Comparison of ENCODE assay signal across 8 mouse cellular contexts in the genomic region with DNA sequence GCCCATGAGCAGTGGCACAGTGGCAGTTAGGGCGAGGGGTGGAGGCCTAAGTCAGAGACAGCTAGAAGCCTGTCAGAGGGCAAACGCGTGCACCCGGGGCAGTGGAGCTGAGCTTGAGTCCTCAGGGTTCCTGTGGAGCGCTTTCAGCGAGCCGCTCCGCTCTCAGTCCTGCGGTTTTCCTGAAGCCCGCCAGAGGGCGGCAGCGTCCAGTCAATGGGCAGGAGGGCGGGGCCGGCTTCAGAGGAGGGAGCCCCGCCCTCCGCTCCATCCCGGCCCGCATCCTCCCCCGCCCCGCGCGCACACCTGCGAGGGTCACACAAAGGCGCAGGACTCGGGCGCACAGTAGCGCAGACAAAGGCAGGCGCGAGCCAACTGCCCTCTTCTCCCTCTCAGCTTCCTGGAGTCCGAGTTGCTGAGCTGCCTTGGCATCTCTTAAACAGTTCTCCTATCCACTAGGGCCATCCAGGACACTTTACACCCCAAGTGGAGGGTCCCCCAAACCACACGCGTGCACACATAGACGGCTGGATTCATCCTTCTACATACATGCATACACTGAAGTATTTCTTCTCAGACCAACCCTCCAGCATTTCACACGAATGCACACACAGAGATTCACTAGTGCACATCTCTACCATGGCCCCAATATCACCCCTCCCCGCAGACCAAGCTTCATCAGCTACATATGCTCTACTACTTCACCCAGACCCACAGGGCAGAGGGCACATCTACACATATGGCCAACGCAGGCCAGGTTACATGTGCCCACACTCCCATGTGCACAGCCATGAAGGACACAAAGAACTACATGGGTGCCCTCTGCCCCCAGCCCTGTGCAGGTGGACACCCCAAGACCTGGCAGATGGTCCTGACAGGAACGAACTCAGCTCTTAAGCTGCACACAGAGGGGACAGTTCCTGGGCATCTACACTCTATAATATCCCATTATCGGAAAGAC. TPM values are rescaled to one million over a fixed set of nuclear protein-coding genes. Genes with fewer than 3 reads are reported as not detected.
DNase-seq lines count a peak whose midpoint lies in the region; ATAC-seq and TF ChIP-seq lines count a peak whose summit lies in the region.

No protein-coding gene starts in this region.

- H3K36me3 ChIP-seq in embryonic facial prominence, embryonic 13.5 days, result no peaks in the 10 kb centered on the region
- no peaks in the 10 kb centered on the region for H3K36me3 ChIP-seq in kidney, embryonic 14.5 days (ENCODE audit: control insufficient read depth, insufficient read depth, low read length)
- no peaks in the 10 kb centered on the region for H3K36me3 ChIP-seq in limb, embryonic 15.5 days
- H3K36me3 ChIP-seq in midbrain, postnatal 0 days (ENCODE audit: insufficient read depth, low read length), result no peaks in the 10 kb centered on the region

- H3K27ac ChIP-seq in embryonic facial prominence, embryonic 13.5 days, result no peak overlapping the region
- H3K27ac ChIP-seq in kidney, embryonic 14.5 days (ENCODE audit: low read depth, low read length), result no peak overlapping the region
- H3K27ac ChIP-seq in limb, embryonic 15.5 days, result no peak overlapping the region
- H3K27ac ChIP-seq in midbrain, postnatal 0 days (ENCODE audit: low read depth, low read length), result no peak overlapping the region

- no peak overlapping the region for H3K9ac ChIP-seq in embryonic facial prominence, embryonic 13.5 days
- H3K9ac ChIP-seq in kidney, embryonic 14.5 days (ENCODE audit: low read depth, low read length), result no peak overlapping the region
- no peak overlapping the region for H3K9ac ChIP-seq in limb, embryonic 15.5 days
- H3K9ac ChIP-seq in midbrain, postnatal 0 days (replicated peaks; ENCODE audit: low read length, poor library complexity, severe bottlenecking), result peak overlapping the region; percentile 33; the same call in 1 of the 2 replicates

- peak; percentile 87 for TF ChIP-seq CTCF in midbrain, postnatal 0 days (IDR thresholded peaks at IDR 0.05)

- peak overlapping the region; percentile 25 for H3K4me3 ChIP-seq in embryonic facial prominence, embryonic 13.5 days
- peak overlapping the region; percentile 13 for H3K4me3 ChIP-seq in kidney, embryonic 14.5 days (ENCODE audit: low read length)
- H3K4me3 ChIP-seq in limb, embryonic 15.5 days, result peak overlapping the region; percentile 20
- H3K4me3 ChIP-seq in midbrain, postnatal 0 days (ENCODE audit: low read depth, low read length), result peak overlapping the region; percentile 27; the same call in 1 of the 2 replicates

- no peaks in the 10 kb centered on the region; the same call in 1 of the 2 replicates for H3K9me3 ChIP-seq in embryonic facial prominence, embryonic 13.5 days
- H3K9me3 ChIP-seq in kidney, embryonic 14.5 days (ENCODE audit: control insufficient read depth, low read length), result no peaks in the 10 kb centered on the region
- 0 out of 2 replicates have a peak, but pooled peaks cover 2% of the 10 kb centered on the region for H3K9me3 ChIP-seq in limb, embryonic 15.5 days
- no peaks in the 10 kb centered on the region for H3K9me3 ChIP-seq in midbrain, postnatal 0 days (ENCODE audit: low read length)

- peak; percentile 84 for DNase-seq in 416B (ENCODE audit: low read depth)
- DNase-seq in adrenal gland, postnatal 36 days, result peak; percentile 81 to 88
- DNase-seq in heart, adult 9 months (ENCODE audit: low spot score in 2 of 2), result peak; percentile 59 to 62
- DNase-seq in midbrain, postnatal 0 days (ENCODE audit: low spot score), result peak; percentile 89
- DNase-seq in spleen, postnatal 14 days (ENCODE audit: low spot score in 2 of 2), result peak; percentile 73 to 85

- peaks cover 8% of the 10 kb centered on the region; the same call in 1 of the 2 replicates for H3K4me1 ChIP-seq in embryonic facial prominence, embryonic 13.5 days
- 0 out of 2 replicates have a peak, but pooled peaks cover 3% of the 10 kb centered on the region for H3K4me1 ChIP-seq in kidney, embryonic 14.5 days (ENCODE audit: control insufficient read depth, insufficient read depth, low read length)
- H3K4me1 ChIP-seq in limb, embryonic 15.5 days, result peaks cover 13% of the 10 kb centered on the region
- peaks cover 3% of the 10 kb centered on the region; the same call in 1 of the 2 replicates for H3K4me1 ChIP-seq in midbrain, postnatal 0 days (ENCODE audit: insufficient read depth, low read length)

- peak; percentile 32; the same call in 1 of the 2 replicates for ATAC-seq in embryonic facial prominence, embryonic 13.5 days (ENCODE audit: insufficient number of reproducible peaks, insufficient read depth, low FRiP score, low TSS enrichment, low read depth)
- ATAC-seq in kidney, embryonic 14.5 days (ENCODE audit: low FRiP score, low TSS enrichment), result peak; percentile 57
- ATAC-seq in limb, embryonic 15.5 days (ENCODE audit: insufficient number of reproducible peaks, low FRiP score, low TSS enrichment, low read depth), result no peak; the same call in 1 of the 2 replicates
- peak; percentile 61 for ATAC-seq in midbrain, postnatal 0 days (ENCODE audit: low FRiP score)

- peak overlapping the region; percentile 55 for H3K4me2 ChIP-seq in embryonic facial prominence, embryonic 13.5 days
- H3K4me2 ChIP-seq in kidney, embryonic 14.5 days (replicated peaks; ENCODE audit: low read depth, low read length), result peak overlapping the region; percentile 33
- H3K4me2 ChIP-seq in limb, embryonic 15.5 days, result peak overlapping the region; percentile 33
- peak overlapping the region; percentile 62 for H3K4me2 ChIP-seq in midbrain, postnatal 0 days (ENCODE audit: low read depth, low read length, poor library complexity, severe bottlenecking)

- WGBS in embryonic facial prominence, embryonic 13.5 days, result 8% methylated on average over 38 of the region's 38 CpGs
- WGBS in kidney, embryonic 14.5 days, result 10% methylated on average over 37 of the region's 38 CpGs
- 9% methylated on average over 38 of the region's 38 CpGs for WGBS in limb, embryonic 15.5 days
- WGBS in midbrain, postnatal 0 days, result 8% methylated on average over 36 of the region's 38 CpGs

- peaks cover 77% of the 10 kb centered on the region for H3K27me3 ChIP-seq in embryonic facial prominence, embryonic 13.5 days
- H3K27me3 ChIP-seq in kidney, embryonic 14.5 days (ENCODE audit: control insufficient read depth, insufficient read depth, low read length), result peaks cover 30% of the 10 kb centered on the region
- peaks cover 64% of the 10 kb centered on the region for H3K27me3 ChIP-seq in limb, embryonic 15.5 days
- H3K27me3 ChIP-seq in midbrain, postnatal 0 days (ENCODE audit: insufficient read depth, low read length), result no peaks in the 10 kb centered on the region

RNA-seq across cellular contexts. Expression of a gene that starts 46.2 kb away (rescaled TPM):
- 1 to 10 TPM in 1 of 2 experiments, under 1 TPM in 1; 0.86 to 1.3 TPM for total RNA-seq in adrenal gland, postnatal 36 days (2021)
- polyA plus RNA-seq in embryonic facial prominence, embryonic 13.5 days (2015; fragmentation: Nextera tagmentation; extraction: Ambion mirVana), result 0.91 and 1.3 TPM in 2 replicates
- 0.39 and 0.90 TPM in 2 replicates for polyA plus RNA-seq in kidney, embryonic 14.5 days (2014; fragmentation: Nextera tagmentation; extraction: Ambion mirVana)
- 1.1 and 1.4 TPM in 2 replicates for polyA plus RNA-seq in limb, embryonic 15.5 days (2015; fragmentation: Nextera tagmentation; extraction: Ambion mirVana)
- total RNA-seq in midbrain, postnatal 0 days (2014; rRNA removed), result 7.6 and 9.0 TPM in 2 replicates
- 28.9 and 35.9 TPM in 2 replicates for polyA plus RNA-seq in midbrain, postnatal 0 days (2015; fragmentation: Nextera tagmentation; extraction: Ambion mirVana)

Comparison
In these comparisons a context has a peak if more than half of its experiments do, and no peak if none do; other contexts are left out.
1. RNA of a gene that starts 46.2 kb away (polyA plus RNA-seq): 28.9 to 35.9 TPM in midbrain, postnatal 0 days; 1.1 to 1.4 TPM in limb, embryonic 15.5 days, 0.91 to 1.3 TPM in embryonic facial prominence, embryonic 13.5 days and 0.39 to 0.90 TPM in kidney, embryonic 14.5 days; every median in the first group is over 10 times any median in the second.
2. Peak in every context shown above with its lines, with median percentiles within 50 percentile points of each other: DNase-seq, H3K4me2 ChIP-seq and H3K4me3 ChIP-seq.